In the genomic region with DNA sequence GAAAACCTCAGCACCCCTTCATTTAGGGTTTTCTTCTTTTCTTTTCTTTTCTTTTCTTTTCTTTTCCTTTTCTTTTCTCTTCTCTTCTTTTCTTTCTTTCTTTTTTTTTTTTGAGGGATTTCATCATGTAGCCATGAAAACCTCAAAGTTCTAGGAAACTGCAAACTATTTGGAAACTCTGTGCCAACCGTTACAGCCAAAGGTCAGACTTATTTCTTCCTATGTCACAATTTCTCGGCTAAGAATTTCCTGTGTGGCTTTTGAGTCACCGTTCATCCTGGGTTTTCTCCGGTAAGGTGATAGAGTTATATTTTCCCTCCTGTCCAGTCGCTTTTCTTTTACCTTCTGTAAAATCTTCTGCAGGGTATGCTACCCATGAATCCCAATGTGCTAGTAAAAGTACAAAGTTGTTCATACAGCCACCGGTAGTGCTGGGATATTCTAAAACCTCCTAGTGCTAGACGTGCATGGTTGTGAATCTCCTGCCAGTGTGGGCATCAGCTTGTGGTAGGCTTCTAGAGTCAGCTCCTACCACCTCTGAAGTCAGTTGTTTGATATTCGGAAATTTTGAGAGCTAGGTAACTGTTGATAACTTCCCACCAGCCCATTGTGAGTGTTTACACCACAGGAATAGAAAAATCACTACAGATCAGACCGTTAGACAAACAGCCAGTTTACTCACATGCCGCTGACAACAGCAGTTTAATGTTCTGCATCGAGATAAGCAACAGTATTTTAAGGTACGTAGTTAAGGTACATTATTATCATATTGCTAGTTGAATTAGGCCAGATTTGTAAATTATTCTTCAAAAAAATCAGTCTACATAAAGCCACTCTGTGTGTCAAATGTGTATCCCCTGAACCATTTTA, we compare ENCODE assay signal across 24 mouse cellular contexts. TPM values are rescaled to one million over a fixed set of nuclear protein-coding genes. Genes with fewer than 3 reads are reported as not detected.
DNase-seq lines count a peak whose midpoint lies in the region; ATAC-seq lines count a peak whose summit lies in the region.
"Had no signal": no experiment of that assay in that cellular context is flagged by ENCODE, and none has a peak within 500 bp of the region (broad histone marks: within the 10 kb centered on the region; RNA-seq: fewer than 3 reads in every experiment).

No protein-coding gene starts in this region.

- ATAC-seq in granulocyte monocyte progenitor cell, adult 5-6 weeks (replicated peaks; ENCODE audit: poor library complexity, severe bottlenecking), result peak; percentile 50
- ATAC-seq in liver, embryonic 16.5 days (ENCODE audit: low read depth), result no peak
- ATAC-seq: forebrain, embryonic 15.5 days; Patski had no signal

- H3K27ac ChIP-seq in liver, embryonic 16.5 days (ENCODE audit: low read length), result peak overlapping the region; percentile 98
- H3K27ac ChIP-seq: embryonic facial prominence, embryonic 10.5 days; forebrain, embryonic 15.5 days; hindbrain, embryonic 12.5 days; left cerebral cortex, adult 2 months; midbrain, embryonic 12.5 days; neural tube, embryonic 12.5 days had no signal

- peak overlapping the region; percentile 40 for H3K4me2 ChIP-seq in liver, embryonic 16.5 days (ENCODE audit: low read depth, low read length)
- H3K4me2 ChIP-seq: forebrain, embryonic 15.5 days; hindbrain, embryonic 12.5 days; midbrain, embryonic 12.5 days; neural tube, embryonic 12.5 days had no signal

- H3K4me1 ChIP-seq in liver, embryonic 16.5 days (ENCODE audit: control insufficient read depth, low read depth, low read length), result peaks cover 70% of the 10 kb centered on the region
- H3K4me1 ChIP-seq: embryonic facial prominence, embryonic 10.5 days; forebrain, embryonic 15.5 days; hindbrain, embryonic 12.5 days; neural tube, embryonic 12.5 days had no signal

- 21% methylated on average over 12 of the region's 12 CpGs for WGBS in liver, embryonic 16.5 days (ENCODE audit: insufficient replicate concordance)

- H3K9ac ChIP-seq in liver, embryonic 16.5 days (ENCODE audit: low read depth, low read length), result peak overlapping the region; percentile 29
- H3K9ac ChIP-seq: forebrain, embryonic 15.5 days; hindbrain, embryonic 12.5 days; midbrain, embryonic 12.5 days; neural tube, embryonic 12.5 days had no signal

- H3K9me3 ChIP-seq in liver, embryonic 16.5 days (replicated peaks; ENCODE audit: control insufficient read depth, low read length), result no peaks in the 10 kb centered on the region
- H3K9me3 ChIP-seq: embryonic facial prominence, embryonic 10.5 days; forebrain, embryonic 15.5 days; hindbrain, embryonic 12.5 days; midbrain, embryonic 12.5 days; neural tube, embryonic 12.5 days had no signal

- H3K36me3 ChIP-seq in liver, embryonic 16.5 days (ENCODE audit: control insufficient read depth, insufficient read depth), result no peaks in the 10 kb centered on the region
- H3K36me3 ChIP-seq: embryonic facial prominence, embryonic 10.5 days; forebrain, embryonic 15.5 days; hindbrain, embryonic 12.5 days; midbrain, embryonic 12.5 days; neural tube, embryonic 12.5 days had no signal

- H3K4me3 ChIP-seq in liver, embryonic 16.5 days (ENCODE audit: low read depth, low read length), result no peak overlapping the region
- H3K4me3 ChIP-seq: embryonic facial prominence, embryonic 10.5 days; forebrain, embryonic 15.5 days; hindbrain, embryonic 12.5 days; left cerebral cortex, adult 2 months; midbrain, embryonic 12.5 days; neural tube, embryonic 12.5 days had no signal

- DNase-seq in 3T3-L1 (ENCODE audit: low read depth, low spot score) (peak; percentile 42), 416B (ENCODE audit: low read depth) (peak; percentile 94)
- DNase-seq in urinary bladder, adult 2 months (ENCODE audit: low spot score), result no peak
- DNase-seq in gastrocnemius, adult 8-10 months (ENCODE audit: low spot score in 2 of 2), result no peak
- no peak for DNase-seq in right cerebral cortex, postnatal 14 days
- DNase-seq: adrenal gland, postnatal 25 days; cerebellum, adult 11-12 months; cerebellum, postnatal 36 days; gastrocnemius, postnatal 25 days; heart, postnatal 10 days; kidney, adult 9 months; kidney, postnatal 25 days; left cerebral cortex, postnatal 4 days; lung, adult 2 months; thymus, postnatal 25 days had no signal

- H3K27me3 ChIP-seq in liver, embryonic 16.5 days (ENCODE audit: control insufficient read depth, insufficient read depth, low read depth, low read length), result no peaks in the 10 kb centered on the region
- H3K27me3 ChIP-seq: forebrain, embryonic 15.5 days; hindbrain, embryonic 12.5 days; midbrain, embryonic 12.5 days; neural tube, embryonic 12.5 days; Patski had no signal

RNA-seq across cellular contexts. Expression of a gene that starts 29.8 kb away (rescaled TPM):
- 334 and 345 TPM in 2 replicates for total RNA-seq in granulocyte monocyte progenitor cell, adult 5-6 weeks (2014; fragmentation: Nextera tagmentation)
- total RNA-seq in granulocyte monocyte progenitor cell, adult 5-6 weeks (2017), result 258 and 269 TPM in 2 replicates
- 286 and 291 TPM in 2 replicates for polyA plus RNA-seq in liver, embryonic 16.5 days (2015; fragmentation: Nextera tagmentation; extraction: Ambion mirVana)
- polyA plus RNA-seq in urinary bladder, adult 2 months (2012; rRNA removed), result 84.4 and 84.8 TPM in 2 replicates
- total RNA-seq in gastrocnemius, adult 8-10 months (2022), result 10 to 100 TPM; 21.9 to 27.5 (median 24.5) TPM

Comparison
In these comparisons a context has a peak if more than half of its experiments do, and no peak if none do; other contexts are left out.
1. DNase-seq: peak in 3T3-L1 (single experiment) and 416B (single experiment); none in urinary bladder, adult 2 months (single experiment), gastrocnemius, adult 8-10 months (0 of 2) and right cerebral cortex, postnatal 14 days (single experiment).
2. RNA of a gene that starts 29.8 kb away (total RNA-seq): 258 to 345 TPM in granulocyte monocyte progenitor cell, adult 5-6 weeks; 21.9 to 27.5 TPM in gastrocnemius, adult 8-10 months; every median in the first group is over 4 times any median in the second.